Mouse (Mus musculus): Measurements from ENCODE around the gene Amacr.

DNA sequence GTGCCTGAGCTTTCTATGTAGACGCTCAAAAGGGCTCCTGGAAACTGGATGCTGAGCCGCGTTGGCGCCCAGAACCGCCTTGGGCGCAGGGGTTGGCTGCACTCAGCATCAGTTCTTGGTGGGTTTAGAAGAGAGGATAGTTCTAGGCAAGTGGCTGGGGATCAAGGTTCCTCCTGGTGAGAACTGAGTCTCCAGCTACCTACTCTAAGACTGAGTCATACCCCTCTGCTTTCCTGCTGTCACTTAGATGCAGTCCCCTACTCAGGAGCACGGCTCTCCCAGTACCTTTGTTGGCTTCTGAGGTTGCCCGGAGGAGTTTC, 55.8 kb downstream of the Amacr start:
- TF ChIP-seq MAZ (IDR thresholded peaks at IDR 0.05; ENCODE audit: low read depth, low read length), result no peak
- TF ChIP-seq POLR2A (IDR thresholded peaks at IDR 0.05; ENCODE audit: low read depth, low read length), result no peak
- no peak for TF ChIP-seq HCFC1 (IDR thresholded peaks at IDR 0.05; ENCODE audit: low read depth, low read length)
- TF ChIP-seq POLR2AphosphoS2 (IDR thresholded peaks at IDR 0.05; ENCODE audit: low read depth, low read length), result no peak
- TF ChIP-seq CTCF (conservative IDR thresholded peaks at IDR 0.05 in 1 of 2, IDR thresholded peaks at IDR 0.05 in 1 of 2; ENCODE audit: low read depth in 2 of 2, low read length in 2 of 2), result no peak
- TF ChIP-seq RAD21 (IDR thresholded peaks at IDR 0.05; ENCODE audit: low read depth, low read length), result no peak
- TF ChIP-seq GABPA (IDR thresholded peaks at IDR 0.05; ENCODE audit: insufficient replicate concordance, low read depth, low read length), result no peak
- TF ChIP-seq E2F4 (IDR thresholded peaks at IDR 0.05; ENCODE audit: insufficient replicate concordance, low read depth, low read length), result no peak
- TF ChIP-seq SIN3A (IDR thresholded peaks at IDR 0.05; ENCODE audit: low read length), result no peak
- TF ChIP-seq TBP (conservative IDR thresholded peaks at IDR 0.05; ENCODE audit: low read depth, low read length), result no peak
- TF ChIP-seq ZC3H11A (IDR thresholded peaks at IDR 0.05; ENCODE audit: low read depth, low read length), result no peak
- no peak for TF ChIP-seq KAT2A (IDR thresholded peaks at IDR 0.05; ENCODE audit: insufficient replicate concordance, low read length)
- no peak for TF ChIP-seq JUN (IDR thresholded peaks at IDR 0.05; ENCODE audit: insufficient read depth, low read depth, low read length)
- no peak for TF ChIP-seq EP300 (IDR thresholded peaks at IDR 0.05; ENCODE audit: low read length)

All from CH12.LX (cell line).